Mouse (Mus musculus) CD4-positive, CD25-positive, alpha-beta regulatory T cell, adult 4 months (primary cell): Measurements from ENCODE around the gene Hoxc11. TPM values are rescaled to one million over a fixed set of nuclear protein-coding genes. Genes with fewer than 3 reads are reported as not detected.

Source experiments
- ATAC-seq: one replicate; pipeline ENCODE4 v1.8.0; 2017
- polyA plus RNA-seq, 2 experiments: library from polyadenylated mRNA; unstranded; fragments of 100-300 nt; shearing (Covaris generic); gene quantifications; one replicate each; pipeline ENCODE4 v1.2.1; 2017

The Hoxc11 gene
- polyA plus RNA-seq, result not detected

- no peak for ATAC-seq
Measured at GRCm38 (mm10) chr15:102954192-102955006, at the start of gene Hoxc11. Gene Hoxc11 (plus strand): TSS chr15:102954427.

GRCm38 (mm10) chr15:102904946-102905345 is 49.3 kb upstream of the Hoxc11 start:
- ATAC-seq, result no peak

GRCm38 (mm10) chr15:102909536-102909935 is 44.7 kb upstream of the Hoxc11 start:
- no peak for ATAC-seq

- ATAC-seq, result no peak
Measured at GRCm38 (mm10) chr15:102910038-102910437, 44.2 kb upstream of the Hoxc11 start.

- ATAC-seq, result no peak
Measured at GRCm38 (mm10) chr15:102910496-102911095, 43.6 kb upstream of the Hoxc11 start.

GRCm38 (mm10) chr15:102913038-102913585 is 41.1 kb upstream of the Hoxc11 start:
- ATAC-seq, result no peak

GRCm38 (mm10) chr15:102917972-102918572 is 36.2 kb upstream of the Hoxc11 start:
- no peak for ATAC-seq

GRCm38 (mm10) chr15:102918611-102919265 is 35.5 kb upstream of the Hoxc11 start:
- no peak for ATAC-seq

- ATAC-seq, result no peak
Measured at GRCm38 (mm10) chr15:102919336-102920180, 34.7 kb upstream of the Hoxc11 start.

- peak; percentile 26 for ATAC-seq
Measured at GRCm38 (mm10) chr15:102920619-102921018, 33.6 kb upstream of the Hoxc11 start.

GRCm38 (mm10) chr15:102921053-102922011 is 32.9 kb upstream of the Hoxc11 start, which contains the start of gene Hoxc13:
Gene Hoxc13 (plus strand): TSS chr15:102921103.
- no peak for ATAC-seq

GRCm38 (mm10) chr15:102922012-102922362 is 32.2 kb upstream of the Hoxc11 start:
- ATAC-seq, result no peak

- ATAC-seq, result no peak
Measured at GRCm38 (mm10) chr15:102922636-102923500, 31.4 kb upstream of the Hoxc11 start.

GRCm38 (mm10) chr15:102927032-102927645 is 27.1 kb upstream of the Hoxc11 start:
- ATAC-seq, result no peak

- no peak for ATAC-seq
Measured at GRCm38 (mm10) chr15:102931706-102932358, 22.4 kb upstream of the Hoxc11 start.

- no peak for ATAC-seq
Measured at GRCm38 (mm10) chr15:102934438-102934837, 19.8 kb upstream of the Hoxc11 start.

- ATAC-seq, result no peak
Measured at GRCm38 (mm10) chr15:102934897-102935296, 19.3 kb upstream of the Hoxc11 start.

GRCm38 (mm10) chr15:102936279-102936972 is 17.8 kb upstream of the Hoxc11 start, which contains the start of gene Hoxc12:
Gene Hoxc12 (plus strand): TSS chr15:102936757.
- ATAC-seq, result no peak
